Mouse (Mus musculus): Measurements from ENCODE around the gene D630045J12Rik.

Gene D630045J12Rik

GRCm38 (mm10) chr6:38096961-38097370, 156.8 kb downstream of the D630045J12Rik start:
- no peak for DNase-seq (ENCODE audit: low spot score in 2 of 2)

GRCm38 (mm10) chr6:38094701-38095100, 159.1 kb downstream of the D630045J12Rik start:
- DNase-seq (ENCODE audit: low spot score in 2 of 2) = no peak

GRCm38 (mm10) chr6:38092539-38092938, 161.3 kb downstream of the D630045J12Rik start:
- no peak for DNase-seq (ENCODE audit: low spot score in 2 of 2)

GRCm38 (mm10) chr6:38087242-38088026, 166.4 kb downstream of the D630045J12Rik start:
- no peak for DNase-seq (ENCODE audit: low spot score in 2 of 2)

GRCm38 (mm10) chr6:38083204-38083603, 170.6 kb downstream of the D630045J12Rik start:
- no peak for DNase-seq (ENCODE audit: low spot score in 2 of 2)

GRCm38 (mm10) chr6:38081727-38082341, 172.0 kb downstream of the D630045J12Rik start:
- no peak for DNase-seq (ENCODE audit: low spot score in 2 of 2)

GRCm38 (mm10) chr6:38080364-38080763, 173.4 kb downstream of the D630045J12Rik start:
- DNase-seq (ENCODE audit: low spot score in 2 of 2) = no peak

- DNase-seq (ENCODE audit: low spot score in 2 of 2) = no peak
Measured at GRCm38 (mm10) chr6:38073592-38073991, 180.2 kb downstream of the D630045J12Rik start.

Data from frontal cortex, postnatal 10 days (tissue).